Mouse (Mus musculus) adrenal gland, postnatal 25 days (tissue): ENCODE data around the gene Slc24a2. TPM values are rescaled to one million over a fixed set of nuclear protein-coding genes. Genes with fewer than 3 reads are reported as not detected.

Experiments used
- DNase-seq: peaks from one replicate; pipeline ENCODE4 v3.0.0; 2021; ENCODE audit warnings: mixed read lengths
- total RNA-seq: library from RNA; stranded (reverse); gene quantifications from 2 replicates; pipeline ENCODE4 v1.2.3, GENCODE M21; 2021

The Slc24a2 gene
- total RNA-seq, 1 experiment from 2014 or later: 17.3 TPM

- DNase-seq: no peak
Observed at GRCm38 (mm10) chr4:87041412-87041997, 188.8 kb downstream of the Slc24a2 start.

- no peak for DNase-seq
Observed at GRCm38 (mm10) chr4:87037592-87037991, 192.7 kb downstream of the Slc24a2 start.

GRCm38 (mm10) chr4:87036507-87036906, 193.8 kb downstream of the Slc24a2 start:
- no peak for DNase-seq

GRCm38 (mm10) chr4:87035701-87036100, 194.6 kb downstream of the Slc24a2 start:
- DNase-seq: no peak

GRCm38 (mm10) chr4:87032632-87033031, 197.6 kb downstream of the Slc24a2 start:
- DNase-seq: no peak

- DNase-seq: no peak
Observed at GRCm38 (mm10) chr4:87031076-87031475, 199.2 kb downstream of the Slc24a2 start.

GRCm38 (mm10) chr4:87026311-87027151, 203.7 kb downstream of the Slc24a2 start:
- DNase-seq: peak; percentile 11

GRCm38 (mm10) chr4:87024556-87024955, 205.7 kb downstream of the Slc24a2 start:
- DNase-seq: no peak

- no peak for DNase-seq
Observed at GRCm38 (mm10) chr4:87021542-87021941, 208.7 kb downstream of the Slc24a2 start.

GRCm38 (mm10) chr4:87019486-87020105, 210.7 kb downstream of the Slc24a2 start:
- DNase-seq: no peak

GRCm38 (mm10) chr4:87018073-87018997, 211.9 kb downstream of the Slc24a2 start:
- DNase-seq: no peak

- no peak for DNase-seq
Observed at GRCm38 (mm10) chr4:87017464-87017863, 212.8 kb downstream of the Slc24a2 start.

- no peak for DNase-seq
Observed at GRCm38 (mm10) chr4:87015746-87016145, 214.5 kb downstream of the Slc24a2 start.

GRCm38 (mm10) chr4:87013721-87014620, 216.3 kb downstream of the Slc24a2 start:
- DNase-seq: no peak

- DNase-seq: no peak
Observed at GRCm38 (mm10) chr4:86992470-86992869, 237.8 kb downstream of the Slc24a2 start.

- no peak for DNase-seq
Observed at GRCm38 (mm10) chr4:86989301-86989700, 241.0 kb downstream of the Slc24a2 start.

- no peak for DNase-seq
Observed at GRCm38 (mm10) chr4:86987846-86988245, 242.4 kb downstream of the Slc24a2 start.

GRCm38 (mm10) chr4:86977272-86977671, 253.0 kb downstream of the Slc24a2 start:
- no peak for DNase-seq

GRCm38 (mm10) chr4:86957576-86958411, 272.5 kb downstream of the Slc24a2 start:
- peak; percentile 32 for DNase-seq

- no peak for DNase-seq
Observed at GRCm38 (mm10) chr4:86955448-86955847, 274.8 kb downstream of the Slc24a2 start.
